Mouse (Mus musculus) WW6 (cell line): ENCODE measurements around the gene Phtf1.

Experiments
- DNase-seq: peaks from one replicate; pipeline ENCODE4 v3.0.0-alpha.2; 2013; ENCODE audit warnings: low read depth, low spot score

Gene Phtf1

DNA sequence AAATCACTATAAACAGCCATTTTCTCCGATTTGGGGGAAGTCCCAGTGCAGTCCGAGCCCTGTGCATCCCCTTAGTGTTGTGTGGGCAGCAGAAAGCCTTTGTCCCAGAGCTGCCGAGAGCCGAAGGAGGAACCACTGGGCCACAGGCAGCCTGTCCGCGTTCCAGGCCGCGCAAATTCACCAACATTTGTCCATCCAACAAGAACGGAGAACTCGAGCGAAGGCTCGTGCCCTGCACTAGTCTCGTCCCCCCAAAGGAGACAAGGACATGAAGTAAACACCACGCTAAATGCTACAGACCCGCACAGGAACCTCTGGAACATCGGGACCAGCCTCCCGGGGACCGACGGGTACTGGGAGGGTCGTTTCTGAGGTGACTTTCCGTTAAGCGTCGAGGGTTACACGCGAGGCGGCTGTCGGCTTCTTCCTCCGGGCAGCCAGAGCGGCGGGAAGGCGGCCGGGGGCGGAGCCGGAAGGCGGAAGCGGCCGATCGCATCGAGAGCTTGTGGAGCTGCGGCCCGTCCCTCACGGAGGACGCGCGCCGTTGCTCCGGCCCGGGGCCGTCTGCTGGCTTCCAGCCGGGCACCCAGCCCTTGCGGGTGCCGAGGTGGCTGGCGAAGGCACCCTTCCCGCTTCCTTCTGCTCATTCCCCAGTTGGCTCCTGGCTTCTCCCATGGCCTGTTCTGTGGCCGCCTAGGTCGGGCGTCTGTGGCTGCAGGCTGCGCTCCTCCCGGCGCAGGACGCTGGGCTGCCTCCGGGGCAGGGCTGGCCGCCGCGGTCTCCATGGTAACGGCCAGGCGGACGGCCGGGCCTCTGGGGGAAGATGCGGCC, at the start of gene Phtf1:
Phtf1 (plus strand) TSS at position 250 of the 831 bp plus-strand sequence.
- DNase-seq, result peak; percentile 49

DNA sequence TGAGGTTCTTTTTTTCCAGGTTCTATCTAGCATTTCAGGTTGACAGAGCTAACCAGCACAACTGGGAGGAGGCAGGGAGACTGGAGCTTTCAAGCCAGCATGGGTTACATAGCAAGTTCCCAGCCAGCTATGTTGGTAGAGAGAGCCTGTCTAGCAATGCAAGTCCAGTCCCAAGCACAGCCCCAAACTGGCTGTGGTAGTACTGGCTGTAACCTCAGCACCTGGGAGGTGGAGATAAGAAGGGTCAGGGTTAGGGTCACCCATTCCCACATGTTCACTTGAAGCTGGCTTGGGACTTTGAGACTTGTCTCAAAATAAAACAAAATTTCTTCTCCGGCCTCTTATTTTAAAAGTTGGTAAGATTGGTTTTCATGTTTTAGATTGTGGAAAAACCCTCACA, 47.8 kb upstream of the Phtf1 start:
- DNase-seq, result no peak

DNA sequence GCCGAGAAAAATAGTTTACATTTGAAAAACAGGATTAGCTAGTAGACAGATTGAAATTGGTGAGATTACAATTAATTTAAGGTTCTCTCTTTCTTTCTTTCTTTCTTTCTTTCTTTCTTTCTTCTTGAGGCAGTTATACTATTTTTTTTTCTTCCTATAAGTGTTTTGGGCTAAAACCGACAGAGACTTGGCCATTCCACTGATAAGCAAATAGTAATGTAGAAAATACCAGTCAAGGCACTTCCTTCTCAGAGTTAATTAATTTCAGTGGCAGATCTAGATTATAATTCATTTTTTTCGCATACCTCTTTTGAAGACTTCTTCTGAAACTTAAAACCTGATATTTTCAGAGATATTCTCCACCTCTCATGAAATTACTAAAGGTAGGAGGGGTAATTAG, 42.6 kb upstream of the Phtf1 start:
- DNase-seq, result no peak

DNA sequence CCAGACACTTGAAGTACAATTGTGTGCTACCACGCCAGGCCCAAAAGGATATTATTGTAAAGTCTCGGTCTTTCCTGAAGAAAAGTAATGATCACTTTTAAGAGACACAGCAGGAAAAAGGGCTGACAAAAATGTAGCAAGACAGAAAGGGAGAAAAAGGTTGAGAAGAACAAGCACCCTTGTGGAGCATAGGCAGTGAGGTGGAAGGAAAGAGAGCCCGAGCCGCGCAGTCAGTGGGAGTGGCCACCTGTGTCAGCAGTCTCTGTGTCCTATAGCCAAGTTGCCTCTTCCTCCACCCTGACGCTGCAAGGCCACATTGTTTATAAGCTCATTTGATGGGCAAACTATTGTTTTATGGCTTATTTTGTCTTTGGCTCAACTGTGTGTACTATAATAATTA, 40.4 kb upstream of the Phtf1 start:
- no peak for DNase-seq

DNA sequence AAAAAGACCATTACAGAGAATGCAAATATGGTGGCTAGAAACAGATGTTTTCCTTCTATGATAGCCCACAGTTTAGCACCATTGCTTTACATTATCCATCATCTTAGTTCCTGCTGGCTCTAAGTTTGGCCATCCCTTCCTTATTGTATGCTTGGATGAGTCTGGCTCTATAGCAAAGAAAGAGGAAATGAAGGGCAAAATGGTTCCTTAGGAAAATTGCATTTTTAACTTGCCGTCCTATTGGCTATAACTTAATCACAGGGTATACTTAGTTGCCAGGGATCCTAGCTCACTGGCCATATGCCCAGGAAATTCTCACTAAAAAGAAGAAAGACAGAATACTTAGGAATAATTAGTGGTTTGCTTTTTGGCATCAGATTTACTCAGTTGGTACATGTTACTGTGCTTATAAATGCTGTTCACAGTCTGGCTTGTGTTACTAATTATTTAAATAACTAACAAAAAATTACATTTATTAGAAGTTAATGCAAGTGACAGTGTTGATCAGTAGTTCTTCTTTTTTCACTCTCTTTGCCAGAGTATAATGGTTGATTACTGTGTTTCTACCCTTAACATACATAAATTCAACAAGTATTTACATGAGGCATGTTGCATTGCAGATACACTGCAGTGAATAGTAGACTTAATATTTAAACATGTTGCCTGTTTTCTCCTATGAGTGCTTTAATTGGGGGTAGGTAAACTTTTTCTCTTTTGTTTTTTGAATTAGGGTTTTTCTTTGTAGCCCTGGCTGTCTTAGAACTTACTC, 22.9 kb upstream of the Phtf1 start:
- DNase-seq, result no peak

DNA sequence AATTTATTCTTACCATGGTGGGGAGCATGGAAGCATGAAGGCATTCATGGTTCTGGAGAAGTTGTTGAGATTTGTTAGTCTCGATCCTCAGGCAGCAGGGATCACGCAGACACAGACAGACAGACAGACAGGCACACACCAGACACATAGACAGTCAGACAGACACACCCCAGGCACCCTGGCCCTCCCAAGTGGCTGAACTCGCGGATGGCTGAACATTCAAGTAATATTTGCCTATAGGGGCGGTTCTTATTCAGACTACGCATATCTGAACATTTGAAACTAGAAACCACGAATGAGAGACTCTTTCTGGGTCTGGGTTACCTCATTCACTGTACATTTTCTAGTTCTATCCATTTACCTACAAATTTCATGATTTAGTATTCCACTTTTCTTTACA, 19.2 kb upstream of the Phtf1 start:
- DNase-seq, result no peak

DNA sequence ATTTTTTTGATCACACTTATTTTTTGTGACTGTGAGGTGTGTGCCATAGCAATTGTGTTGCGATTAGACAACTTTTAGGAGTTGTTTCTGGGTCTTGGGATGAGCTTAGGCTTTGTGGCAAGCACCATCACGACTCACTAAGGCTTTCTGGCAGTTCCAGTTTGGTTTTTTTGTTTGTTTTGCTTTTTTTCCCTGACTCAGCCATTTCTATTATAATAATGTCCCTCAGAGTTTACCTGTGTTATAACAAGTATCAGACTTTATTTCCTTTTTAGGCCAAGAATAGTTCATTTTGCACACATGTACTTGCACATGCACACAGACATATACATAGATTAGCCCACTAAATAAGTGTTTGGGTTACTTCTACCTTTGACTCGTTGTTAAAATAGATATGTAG, 7.3 kb upstream of the Phtf1 start:
- DNase-seq, result no peak

DNA sequence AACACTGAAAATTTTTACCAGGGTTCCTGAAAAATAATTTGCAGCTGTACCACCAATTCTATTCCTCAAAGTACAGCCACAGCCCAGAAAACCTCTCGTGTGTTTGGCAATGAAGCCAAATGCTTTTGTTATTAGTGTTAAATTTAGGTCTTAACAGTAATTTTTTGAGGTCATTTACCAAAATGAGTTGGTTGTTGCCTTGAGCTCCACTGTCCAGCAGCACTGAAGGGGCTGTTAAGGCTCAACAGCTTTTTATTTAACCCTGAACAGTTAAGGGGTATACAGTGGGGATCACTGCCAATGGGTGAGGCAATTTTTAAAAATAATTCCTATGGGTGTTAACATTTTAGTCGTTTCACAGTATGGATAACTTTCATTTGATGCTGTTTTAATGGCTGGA, 679 bp upstream of the Phtf1 start:
- no peak for DNase-seq

DNA sequence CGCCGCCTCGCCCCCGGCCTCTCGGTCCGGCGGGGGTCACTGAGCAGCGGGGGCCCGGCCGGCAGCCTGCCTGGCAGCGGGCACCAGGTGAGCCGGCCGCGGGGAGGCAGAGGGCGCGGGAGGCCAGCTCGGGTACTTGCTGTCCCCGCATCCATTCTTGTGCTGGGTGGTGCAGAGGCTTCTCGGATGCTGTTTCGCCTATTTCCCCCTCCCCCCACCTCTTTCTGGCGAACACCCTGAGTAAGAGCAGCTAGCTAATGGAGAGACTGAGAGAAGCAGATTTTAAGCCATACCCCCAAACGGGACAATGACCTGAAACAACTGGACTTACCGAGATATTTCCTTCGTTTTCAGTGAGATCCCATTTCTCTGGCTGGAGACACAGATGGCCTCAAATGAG, 791 bp downstream of the Phtf1 start:
- DNase-seq, result no peak

DNA sequence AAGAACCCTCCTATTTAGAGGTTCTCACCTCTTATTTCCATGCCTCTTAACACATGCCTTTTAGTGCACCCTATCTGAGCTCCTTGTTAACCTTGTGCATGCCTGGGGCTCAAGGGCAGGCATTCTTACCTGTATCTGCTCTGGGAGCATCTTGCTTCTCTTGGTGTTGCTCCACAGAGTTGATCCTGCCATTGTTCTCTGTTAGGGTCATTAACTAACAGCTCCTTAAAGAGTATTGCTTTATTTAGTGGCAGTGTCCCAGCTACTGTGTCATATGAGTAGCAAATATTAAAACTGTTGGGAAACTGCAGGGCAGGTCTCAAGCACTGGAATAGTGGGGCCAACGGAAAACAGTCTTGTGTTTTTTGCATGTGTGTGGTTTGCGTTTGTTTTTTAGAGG, 3.2 kb downstream of the Phtf1 start:
- DNase-seq, result no peak

DNA sequence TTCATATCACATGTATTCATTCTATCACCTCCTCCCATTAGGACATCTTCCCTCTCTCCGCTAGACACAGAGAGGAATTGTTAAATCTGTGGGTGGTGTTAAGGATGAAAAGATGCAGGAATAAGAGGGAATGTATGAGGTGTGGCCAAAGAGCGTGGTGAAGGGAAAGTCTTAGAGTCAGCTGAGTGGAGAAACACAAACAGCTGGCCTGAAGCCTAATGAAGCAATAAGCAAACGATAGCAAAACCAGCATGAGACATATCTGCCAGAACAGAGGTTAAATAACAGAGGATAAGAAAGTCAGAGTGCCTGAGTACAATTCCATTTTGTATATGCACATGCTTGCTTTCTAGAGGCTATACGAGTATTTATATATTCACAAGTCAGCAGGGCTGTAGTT, 16.6 kb downstream of the Phtf1 start:
- no peak for DNase-seq

DNA sequence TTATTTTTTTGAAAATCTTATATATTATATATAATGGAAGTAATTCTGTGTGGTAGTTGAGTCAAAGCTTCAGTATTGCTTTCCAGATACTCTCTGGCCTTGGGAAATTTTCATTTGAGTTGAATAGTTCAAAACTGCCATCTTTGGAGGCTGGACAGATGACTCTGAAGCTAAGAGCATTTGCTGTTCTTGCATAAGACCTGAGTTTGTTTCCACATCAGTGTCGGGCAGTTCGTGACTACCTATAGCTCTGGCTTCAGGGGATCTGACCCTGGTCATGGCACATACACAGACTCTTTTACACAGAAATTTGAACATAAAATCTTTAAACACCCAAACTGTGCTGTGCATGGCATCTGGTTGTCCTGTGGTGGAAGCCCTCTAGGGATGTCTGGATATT, 17.3 kb downstream of the Phtf1 start:
- DNase-seq, result no peak

DNA sequence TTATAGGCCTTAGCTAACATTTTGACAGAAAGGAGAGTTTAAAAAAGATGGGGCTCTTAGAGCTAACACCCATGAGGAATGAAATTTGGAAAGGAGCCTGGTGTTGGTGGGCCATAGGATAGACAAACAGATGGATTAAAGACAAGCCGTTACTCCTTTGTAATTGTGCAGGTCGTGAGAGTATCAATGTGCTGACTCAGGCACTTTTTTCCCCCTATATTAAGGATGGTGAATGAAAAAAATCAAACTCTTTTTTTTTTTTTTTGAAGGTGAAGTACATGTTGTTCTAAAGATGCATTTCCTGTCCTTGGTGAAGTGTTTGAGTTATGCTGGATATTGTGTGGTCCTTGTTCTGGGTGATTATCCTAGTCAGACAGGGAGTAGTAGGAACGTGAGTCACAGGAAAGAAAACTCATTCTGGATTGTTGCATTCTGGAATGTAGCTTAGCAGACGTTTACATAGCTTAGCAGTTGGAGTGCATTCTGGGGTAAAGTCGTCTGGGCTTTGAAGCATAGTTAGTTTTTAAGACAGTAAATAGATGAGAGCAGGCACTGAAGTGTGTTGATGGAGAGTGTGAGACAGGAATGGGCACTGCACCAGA, 20.0 kb downstream of the Phtf1 start:
- no peak for DNase-seq

DNA sequence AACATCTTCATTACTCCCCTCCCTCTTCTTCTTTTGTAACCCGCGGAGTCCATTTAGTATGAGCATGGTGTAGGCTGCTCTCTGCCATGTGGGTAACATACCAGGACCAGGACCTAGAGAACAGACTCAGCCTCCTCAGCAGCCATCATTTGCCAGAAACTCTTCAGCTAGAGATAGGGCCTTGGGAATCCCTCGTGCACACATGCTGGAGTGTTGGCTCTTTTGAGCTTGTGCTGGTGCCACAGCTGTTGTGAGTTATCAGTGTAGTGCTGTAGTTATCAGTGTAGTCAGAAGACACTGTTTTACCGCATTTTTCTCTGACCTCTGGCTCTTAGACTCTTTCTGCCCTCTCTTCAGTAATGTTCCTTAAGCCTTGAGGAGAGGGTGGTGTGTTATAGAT, 21.4 kb downstream of the Phtf1 start:
- no peak for DNase-seq

DNA sequence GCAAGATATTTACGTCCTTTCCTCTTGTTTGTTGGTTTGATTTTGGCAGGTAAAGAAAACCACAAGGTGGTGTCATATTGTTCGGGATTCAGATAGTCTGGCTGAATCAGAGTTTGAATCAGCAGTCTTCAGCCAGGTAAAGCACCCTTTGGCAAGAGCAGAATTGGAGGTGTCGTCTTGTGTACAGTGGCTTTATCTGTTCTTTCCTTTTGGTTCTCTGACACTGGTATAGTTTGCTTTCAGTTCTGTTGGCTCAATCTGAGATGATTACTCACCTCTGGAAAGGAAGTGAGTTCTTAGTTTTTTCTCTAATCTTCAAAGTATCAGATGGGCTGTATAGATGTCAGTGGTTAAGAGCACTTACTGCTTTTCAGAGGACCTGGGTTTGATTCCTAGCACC, 23.4 kb downstream of the Phtf1 start:
- no peak for DNase-seq

DNA sequence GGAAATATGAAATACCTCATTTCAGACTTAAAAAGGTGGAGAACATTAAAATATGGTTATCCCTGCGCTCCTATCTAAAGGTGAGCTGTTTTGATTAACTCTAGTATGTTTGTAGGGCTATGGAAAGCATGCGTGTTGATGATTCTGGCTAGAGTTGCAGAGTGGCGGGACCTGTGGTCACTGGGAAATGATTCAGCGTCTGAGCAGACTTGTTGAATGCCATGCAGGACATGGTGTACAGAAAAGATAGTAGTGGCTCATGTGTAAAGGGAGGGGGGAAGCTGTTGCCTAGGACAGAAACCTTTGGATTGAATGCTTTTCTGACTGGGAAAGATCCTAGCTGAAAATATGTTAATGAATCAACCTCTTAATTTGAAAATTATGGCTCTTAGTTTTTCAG, 30.8 kb downstream of the Phtf1 start:
- DNase-seq, result no peak

DNA sequence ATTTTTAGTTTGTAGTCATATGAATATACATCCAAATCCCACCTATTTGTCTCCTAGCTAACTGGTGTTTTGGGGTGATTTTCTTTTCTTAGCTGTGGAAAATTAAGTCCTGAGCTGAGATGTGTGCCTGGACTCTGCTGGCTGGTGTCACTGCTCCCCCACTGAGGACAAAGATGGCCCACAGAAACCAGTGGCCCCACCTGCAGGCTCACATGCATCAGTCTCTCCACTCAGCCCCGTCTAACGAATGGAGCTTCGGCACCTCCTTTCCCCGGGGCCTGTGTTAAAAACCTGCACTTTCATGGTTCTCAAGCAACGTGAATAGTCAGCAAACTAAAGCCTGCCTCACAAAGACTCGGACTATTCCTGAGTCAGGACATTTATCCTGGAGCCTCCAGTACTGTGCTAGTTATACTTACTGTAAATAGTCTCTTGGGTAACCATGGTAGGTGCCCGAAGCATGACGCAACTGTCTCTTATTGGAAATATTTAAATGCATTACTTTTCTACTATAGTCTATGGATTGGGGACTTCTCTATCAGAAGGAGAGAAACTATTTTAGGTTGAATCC, 39.1 kb downstream of the Phtf1 start:
- DNase-seq, result no peak

DNA sequence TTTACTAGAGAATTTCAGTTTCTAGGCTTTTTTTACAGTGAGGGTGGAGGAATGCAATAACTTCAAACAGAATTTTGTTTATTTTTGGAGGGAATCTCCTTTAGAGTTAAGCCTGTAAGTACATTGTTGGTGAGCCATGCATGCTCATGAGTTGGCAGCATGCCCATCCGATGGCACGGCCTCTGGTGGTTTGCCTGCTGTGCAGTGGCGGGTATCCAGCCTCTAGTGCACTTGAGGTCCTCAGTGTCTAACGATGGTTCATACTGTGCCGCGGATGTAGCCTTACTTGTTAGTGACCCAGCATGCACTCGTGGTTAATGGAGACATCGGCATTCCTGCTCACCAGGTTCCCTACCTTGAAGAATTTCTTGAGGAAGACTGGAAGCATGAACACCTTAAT, 39.6 kb downstream of the Phtf1 start:
- DNase-seq, result no peak

DNA sequence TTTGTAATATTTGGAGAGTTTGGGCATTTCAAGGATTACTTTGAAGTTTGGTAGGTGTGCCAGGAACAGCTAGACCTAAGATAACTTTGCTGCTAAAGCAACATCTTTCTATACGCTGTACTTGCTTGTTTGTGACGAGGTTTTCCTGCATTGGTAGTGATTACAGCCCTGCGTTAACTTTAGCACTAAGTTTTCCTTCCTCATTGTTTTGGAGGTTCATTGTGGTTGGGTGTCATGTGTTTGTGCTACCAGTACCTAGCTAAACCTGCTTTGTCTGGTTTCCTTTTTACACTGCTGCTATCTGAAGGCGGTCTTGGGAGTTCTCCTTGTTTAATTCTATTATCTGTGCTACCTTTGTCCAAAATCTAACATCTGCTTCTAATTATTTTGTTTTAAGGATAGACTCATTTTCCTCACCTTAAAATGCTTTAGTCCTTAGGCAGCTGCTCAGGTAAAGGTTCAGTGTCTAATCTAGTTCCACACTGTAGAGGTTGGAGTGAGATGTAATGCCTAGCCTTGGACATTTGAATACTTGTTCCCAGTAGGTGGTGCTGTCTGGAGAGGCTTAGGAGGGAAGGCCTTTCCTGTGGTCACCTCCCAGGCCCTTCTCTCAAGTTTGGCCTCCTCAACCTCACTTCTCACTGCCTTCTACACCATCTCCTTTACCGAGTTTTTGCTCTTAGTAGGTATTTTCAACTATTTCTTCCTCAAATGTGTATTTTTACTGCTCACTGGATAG, 42.2 kb downstream of the Phtf1 start:
- no peak for DNase-seq

DNA sequence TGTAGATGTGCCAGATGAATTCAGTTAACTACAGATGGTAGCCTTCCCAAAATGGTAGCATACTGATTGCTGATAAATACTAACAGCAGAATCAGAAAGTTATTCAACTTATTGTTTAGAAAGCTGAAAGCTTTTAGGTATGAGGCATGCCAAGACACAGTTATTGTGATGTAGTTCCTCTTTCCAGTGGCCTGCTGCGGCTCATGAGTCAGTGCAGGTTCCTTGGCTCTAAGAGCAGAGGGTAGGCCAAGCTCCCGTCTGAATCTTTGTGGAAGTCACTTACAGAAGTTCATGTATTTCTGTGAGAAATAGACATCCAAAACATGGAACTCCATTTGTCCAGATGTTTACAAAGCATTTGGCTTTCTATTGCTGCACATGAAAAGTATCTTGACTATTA, 44.1 kb downstream of the Phtf1 start:
- DNase-seq, result no peak

DNA sequence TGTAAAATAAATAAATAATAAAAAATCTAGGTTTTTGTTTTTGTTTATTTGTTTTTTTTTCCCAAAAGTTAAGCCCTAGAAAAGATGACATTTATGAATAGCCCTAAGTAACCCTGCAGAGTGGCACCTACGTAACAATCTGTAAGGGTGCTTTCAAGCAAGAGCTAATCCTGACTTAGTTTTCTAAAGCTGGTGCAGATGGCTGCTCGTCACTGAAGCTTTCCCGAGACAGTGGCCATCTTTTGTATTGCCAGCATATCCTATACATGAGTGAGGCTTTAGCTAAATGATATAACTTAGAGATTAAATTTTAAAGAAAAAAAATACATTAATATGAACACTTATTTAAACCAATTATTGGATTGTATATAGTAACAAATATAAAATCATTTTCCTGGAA, 50.0 kb downstream of the Phtf1 start:
- no peak for DNase-seq

DNA sequence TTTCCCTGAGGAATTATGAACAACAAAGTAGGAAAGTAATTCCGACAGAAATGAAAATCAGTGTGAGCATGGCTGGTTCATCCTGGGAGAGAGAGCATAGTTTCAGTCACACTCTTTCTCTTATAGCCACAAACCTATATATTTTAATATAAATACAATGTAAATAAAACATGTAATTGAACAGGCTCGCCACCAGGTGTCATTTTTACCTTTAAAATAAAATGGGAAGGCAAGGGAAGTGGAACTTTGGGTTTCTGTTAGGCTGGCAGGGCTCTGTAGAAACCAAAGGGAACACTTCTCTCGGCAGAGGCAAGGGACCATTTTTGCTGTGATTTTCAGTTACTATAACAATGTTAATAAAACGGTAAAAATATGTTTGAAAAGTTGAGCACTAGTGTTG, 51.5 kb downstream of the Phtf1 start:
- no peak for DNase-seq
